Mouse (Mus musculus) right cerebral cortex, postnatal 25 days (tissue): ENCODE results near the gene Gm14296.
"Not testable (repeated sequence)": the region's sequence is repeated elsewhere in the genome, so short reads cannot be mapped to it uniquely, and the experiment has no call there.

Source experiments
- DNase-seq: peaks from one replicate; pipeline ENCODE4 v3.0.0; 2022

The Gm14296 gene

GRCm38 (mm10) chr2:176927709-176928108, at the start of gene Gm14296:
Gene Gm14296, minus strand, starts transcription at chr2:176927809.
- not testable (repeated sequence) for DNase-seq

GRCm38 (mm10) chr2:176905464-176905863, 22.1 kb downstream of the Gm14296 start:
- not testable (repeated sequence) for DNase-seq
